Mouse (Mus musculus): ENCODE data around the gene Cfap36.

Gene Cfap36

DNA sequence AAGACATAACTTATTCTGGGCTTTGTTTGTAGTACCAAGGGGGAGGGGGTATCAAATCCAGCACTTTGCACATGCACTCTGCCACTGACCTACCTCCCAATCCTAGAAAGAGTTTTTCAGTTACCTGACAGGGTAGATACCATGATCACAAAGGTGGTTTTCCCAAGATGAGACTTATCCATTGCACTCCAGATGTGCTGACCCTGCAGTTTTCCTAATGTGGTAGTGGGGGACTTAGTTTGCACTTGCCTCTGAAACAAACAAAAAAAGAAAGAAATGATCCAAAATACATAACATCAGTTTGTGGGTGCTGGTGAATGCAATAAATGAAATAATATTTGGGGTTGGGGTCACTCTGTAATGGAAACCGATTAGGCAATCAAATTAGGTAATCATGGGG is 67.9 kb downstream of the Cfap36 start:
- DNase-seq (ENCODE audit: low read depth), result no peak

DNA sequence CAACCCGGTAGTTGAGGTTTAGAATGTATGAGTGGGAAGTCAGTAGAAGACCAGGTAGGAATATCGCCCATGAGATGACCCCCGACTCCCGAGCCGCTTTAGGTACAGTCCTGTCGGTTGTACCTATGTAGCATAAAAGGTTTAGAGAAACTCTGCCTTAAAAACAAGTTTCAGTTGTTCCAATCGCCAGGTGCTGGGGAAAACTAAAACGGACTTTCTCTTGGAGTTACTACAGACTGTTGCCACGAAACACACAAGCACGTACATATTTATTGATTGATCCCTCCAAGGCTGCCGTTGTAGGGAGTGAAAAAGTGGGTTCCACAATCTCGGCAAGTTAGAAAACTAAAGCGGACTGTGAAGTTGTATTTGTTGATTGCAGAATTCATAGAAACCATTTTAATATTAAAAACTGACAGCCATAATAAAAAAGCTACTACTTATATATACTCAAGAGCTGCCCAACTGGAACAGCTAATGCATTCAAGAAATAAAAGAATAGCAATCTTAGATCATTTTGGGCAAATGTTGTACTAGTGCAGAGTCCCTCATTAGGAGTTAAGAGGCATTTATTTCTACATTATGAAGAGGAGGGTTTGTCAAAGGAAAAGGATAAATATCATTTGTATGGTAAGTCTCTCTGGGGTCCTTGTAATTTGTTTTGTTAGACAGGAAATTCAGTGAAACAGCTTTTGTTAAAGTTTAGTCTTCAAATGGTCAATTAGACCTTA is 73.3 kb downstream of the Cfap36 start:
- DNase-seq (ENCODE audit: low read depth), result peak; percentile 23

- DNase-seq (ENCODE audit: low read depth), result peak; percentile 81
Measured at GRCm38 (mm10) chr11:29173125-29173631, 74.0 kb downstream of the Cfap36 start.

- peak; percentile 99 for DNase-seq (ENCODE audit: low read depth)
Measured at GRCm38 (mm10) chr11:29172563-29173124, 74.6 kb downstream of the Cfap36 start, which contains the start of gene Ppp4r3b. Ppp4r3b (plus strand) TSS chr11:29172890.

GRCm38 (mm10) chr11:29171959-29172391 is 75.2 kb downstream of the Cfap36 start:
- DNase-seq (ENCODE audit: low read depth), result peak; percentile 56
